Mouse (Mus musculus): ENCODE results near the gene Hist1h4n.

The Hist1h4n gene

DNA sequence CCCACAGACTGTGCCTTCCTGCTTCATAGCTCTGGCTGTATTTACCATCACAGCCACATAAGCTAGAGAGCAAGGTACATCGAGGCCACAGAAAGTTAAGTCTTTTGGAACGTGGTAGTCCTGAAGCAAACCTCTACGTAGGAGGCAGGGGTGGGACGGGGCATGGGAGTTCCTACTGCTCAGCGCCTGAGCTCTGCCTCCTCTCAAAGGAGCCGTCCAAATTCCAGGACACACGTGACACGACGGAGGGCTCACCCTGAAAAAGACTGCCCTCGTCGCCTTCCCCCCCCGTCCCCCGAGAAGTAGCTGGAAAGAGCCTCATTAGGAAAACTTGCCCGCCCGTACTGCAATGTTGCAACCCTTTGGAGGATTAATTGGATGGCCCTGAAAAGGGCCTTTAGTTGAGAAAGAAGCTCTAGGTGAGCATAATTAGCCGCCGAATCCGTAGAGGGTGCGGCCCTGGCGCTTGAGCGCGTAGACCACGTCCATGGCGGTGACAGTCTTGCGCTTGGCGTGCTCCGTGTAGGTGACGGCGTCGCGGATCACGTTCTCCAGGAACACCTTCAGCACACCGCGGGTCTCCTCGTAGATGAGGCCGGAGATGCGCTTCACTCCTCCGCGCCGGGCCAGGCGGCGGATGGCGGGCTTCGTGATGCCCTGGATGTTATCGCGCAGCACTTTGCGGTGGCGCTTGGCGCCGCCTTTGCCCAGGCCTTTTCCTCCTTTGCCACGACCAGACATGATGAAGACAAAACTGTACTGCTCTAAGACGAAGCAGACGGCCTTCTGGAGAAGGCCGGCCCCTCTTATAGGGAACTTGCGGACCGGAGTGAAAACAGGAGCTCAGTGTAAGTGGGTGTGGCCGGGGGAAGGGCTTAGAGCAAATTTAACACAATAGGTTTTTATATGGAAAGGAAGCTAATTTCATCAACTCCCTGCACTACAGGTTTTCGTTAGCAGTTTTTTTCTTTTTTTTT lies at the start of gene Hist1h4n:
Gene Hist1h4n, minus strand, starts transcription at position 779 of the 977 bp plus-strand sequence.
- in situ Hi-C loops (cut with MboI, MseI), result loop anchor here in 1 of 2 experiments (10.0 kb wide), 1 partner anchor 97 kb away; the partner anchor contains the start of gene Hist1h4j

GRCm38 (mm10) chr13:21880735-21881134 lies 48.7 kb upstream of the Hist1h4n start:
- in situ Hi-C loops (cut with MboI, MseI), result loop anchor here in 1 of 2 experiments (10.0 to 25.0 kb wide), 2 partner anchors 594 to 1432 kb away; partner anchors contain the start of gene Vmn1r201

- in situ Hi-C loops (cut with MboI, MseI), result loop anchor here in 1 of 2 experiments (25.0 kb wide), 1 partner anchor 1422 kb away; no protein-coding TSS in a partner anchor
Observed at GRCm38 (mm10) chr13:21865503-21865902, 33.5 kb upstream of the Hist1h4n start.

- in situ Hi-C loops (cut with MboI, MseI), result loop anchor here in 1 of 2 experiments (25.0 kb wide), 1 partner anchor 1426 kb away; no protein-coding TSS in a partner anchor
Observed at GRCm38 (mm10) chr13:21861608-21862007, 29.6 kb upstream of the Hist1h4n start.

GRCm38 (mm10) chr13:21855698-21856162 lies 23.7 kb upstream of the Hist1h4n start:
- in situ Hi-C loops (cut with MboI, MseI), result loop anchor here (10.0 to 25.0 kb wide), 2 partner anchors 169 to 1432 kb away; no protein-coding TSS in a partner anchor

DNA sequence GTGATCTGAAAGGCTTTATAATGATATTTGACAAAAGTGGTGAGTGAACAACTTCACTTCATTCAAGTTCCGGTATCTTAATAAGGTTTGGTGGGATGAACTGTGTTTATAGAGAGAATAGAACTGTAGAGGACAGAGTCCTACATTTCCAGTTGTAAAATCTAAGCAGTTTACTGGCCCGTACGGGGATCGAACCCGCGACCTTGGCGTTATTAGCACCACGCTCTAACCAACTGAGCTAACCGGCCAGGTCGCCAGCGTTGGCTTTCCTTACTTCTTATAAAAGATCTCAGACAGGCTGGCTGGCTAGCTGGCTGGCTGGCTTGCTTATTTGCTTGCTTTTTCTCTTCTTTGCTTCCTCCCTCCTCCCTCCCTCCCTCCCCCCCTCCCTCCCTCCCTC lies 23.1 kb upstream of the Hist1h4n start:
- in situ Hi-C loops (cut with MboI, MseI), result loop anchor here (10.0 to 25.0 kb wide), 2 partner anchors 170 to 1432 kb away; no protein-coding TSS in a partner anchor

- in situ Hi-C loops (cut with MboI, MseI), result loop anchor here (5.0 to 25.0 kb wide), 4 partner anchors 50 to 1435 kb away; no protein-coding TSS in a partner anchor
Observed at GRCm38 (mm10) chr13:21852215-21852945, 20.4 kb upstream of the Hist1h4n start.

DNA sequence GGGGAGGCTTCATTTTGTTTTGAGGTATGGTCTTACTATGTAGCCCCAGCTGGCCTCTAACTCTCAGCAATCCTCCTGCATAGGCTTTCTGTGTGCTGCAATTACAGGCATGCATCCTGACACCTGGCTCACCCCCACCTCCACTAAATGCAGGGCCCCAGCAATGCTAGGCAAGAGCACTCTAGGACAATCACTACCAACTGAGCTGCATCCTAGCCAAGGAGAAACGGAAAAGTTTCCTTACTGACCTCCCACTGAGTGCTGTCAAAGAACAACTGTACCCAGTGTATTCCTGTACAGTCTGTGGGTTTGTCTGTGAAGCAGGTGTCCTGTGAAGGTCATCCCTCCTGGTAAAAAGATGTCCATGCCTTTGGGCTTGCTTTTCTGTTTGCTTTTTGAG lies 18.7 kb upstream of the Hist1h4n start:
- in situ Hi-C loops (cut with MboI, MseI), result loop anchor here (5.0 to 25.0 kb wide), 4 partner anchors 48 to 1437 kb away; no protein-coding TSS in a partner anchor

DNA sequence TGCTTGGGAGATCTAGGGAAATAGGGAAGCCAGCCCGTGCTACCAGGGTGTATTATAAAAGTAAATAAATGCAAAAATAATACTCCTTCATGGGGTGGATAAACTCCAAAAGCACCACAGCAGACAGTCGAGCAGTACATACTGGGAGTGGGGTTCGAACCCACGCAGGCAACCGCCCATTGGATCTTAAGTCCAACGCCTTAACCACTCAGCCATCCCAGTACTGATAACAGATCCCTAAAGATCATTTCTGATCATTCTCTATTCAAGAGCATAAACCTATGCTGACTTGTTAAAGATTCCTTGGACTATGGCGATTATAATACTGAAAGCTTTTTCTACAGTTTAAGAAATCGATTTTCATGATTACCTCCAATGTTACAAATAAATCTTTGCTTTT lies 15.9 kb upstream of the Hist1h4n start:
- in situ Hi-C loops (cut with MboI, MseI), result loop anchor here in 1 of 2 experiments (5.0 kb wide), 1 partner anchor 51 kb away; no protein-coding TSS in a partner anchor

DNA sequence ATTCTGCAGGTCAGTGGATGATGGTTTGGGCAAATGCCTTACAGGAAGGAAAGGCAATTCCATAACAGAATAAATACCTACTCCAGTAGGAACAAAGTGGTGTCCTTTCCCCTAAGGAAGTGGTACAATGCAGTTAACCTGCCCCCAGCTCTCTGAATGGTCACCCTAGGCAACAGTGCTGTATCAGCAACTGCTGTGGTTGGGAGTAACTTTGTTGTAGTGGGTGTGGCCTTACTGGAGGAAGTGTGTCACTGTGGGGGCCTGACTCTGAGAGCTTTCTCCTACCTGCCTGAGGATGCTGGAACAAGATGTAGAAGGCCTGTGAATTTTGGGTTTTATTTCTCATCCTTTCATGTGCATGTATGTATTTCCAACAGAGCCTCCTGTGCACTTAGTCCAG lies 14.4 kb upstream of the Hist1h4n start:
- in situ Hi-C loops (cut with MboI, MseI), result loop anchor here in 1 of 2 experiments (5.0 kb wide), 1 partner anchor 49 kb away; no protein-coding TSS in a partner anchor

- in situ Hi-C loops (cut with MboI, MseI), result loop anchor here in 1 of 2 experiments (5.0 kb wide), 1 partner anchor 108 kb away; no protein-coding TSS in a partner anchor
Observed at GRCm38 (mm10) chr13:21840508-21840907, 8.5 kb upstream of the Hist1h4n start.

- in situ Hi-C loops (cut with MboI, MseI), result loop anchor here in 1 of 2 experiments (10.0 kb wide), 1 partner anchor 99 kb away; the partner anchor contains the start of gene Hist1h4j
Observed at GRCm38 (mm10) chr13:21833461-21833860, 1.5 kb upstream of the Hist1h4n start, which contains the start of the genes Hist1h2ap and Hist1h2br. Hist1h2ap (minus strand) TSS chr13:21833507. Hist1h2br (plus strand) TSS chr13:21833743.

- in situ Hi-C loops (cut with MboI, MseI), result loop anchor here in 1 of 2 experiments (10.0 kb wide), 1 partner anchor 96 kb away; the partner anchor contains the start of gene Hist1h4j
Observed at GRCm38 (mm10) chr13:21830344-21830743, 1.7 kb downstream of the Hist1h4n start.

DNA sequence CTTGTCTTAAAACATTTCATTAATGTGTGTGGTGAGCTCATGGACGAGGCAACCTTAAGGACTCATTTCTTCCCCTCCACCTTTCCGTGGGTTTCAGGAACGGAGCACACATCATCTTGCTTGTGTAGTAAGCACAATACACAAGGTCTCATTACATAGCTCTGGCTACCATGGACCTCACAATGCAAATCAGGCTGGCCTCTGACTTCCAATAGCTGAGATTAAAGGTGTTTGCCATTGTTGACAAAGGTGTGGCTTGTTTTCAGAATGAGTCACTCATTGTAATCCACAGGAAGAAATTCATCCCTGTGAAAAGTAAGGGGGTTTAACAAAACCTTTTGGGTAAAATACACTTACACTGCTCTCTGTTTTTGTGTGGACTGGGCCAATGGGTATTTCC lies 3.5 kb downstream of the Hist1h4n start:
- in situ Hi-C loops (cut with MboI, MseI), result loop anchor here in 1 of 2 experiments (10.0 kb wide), 1 partner anchor 206 kb away; the partner anchor contains the start of genes Hist1h2ah and Hist1h2bk

- in situ Hi-C loops (cut with MboI, MseI), result loop anchor here (5.0 to 25.0 kb wide), 3 partner anchors 212 to 1742 kb away; partner anchors contain the start of genes Hist1h1d (in 1 of the 2), Hist1h2ad (in 1 of the 2), Hist1h2ae (in 1 of the 2) and Hist1h2ah (in 1 of the 2)
Observed at GRCm38 (mm10) chr13:21820082-21820890, 11.7 kb downstream of the Hist1h4n start.

DNA sequence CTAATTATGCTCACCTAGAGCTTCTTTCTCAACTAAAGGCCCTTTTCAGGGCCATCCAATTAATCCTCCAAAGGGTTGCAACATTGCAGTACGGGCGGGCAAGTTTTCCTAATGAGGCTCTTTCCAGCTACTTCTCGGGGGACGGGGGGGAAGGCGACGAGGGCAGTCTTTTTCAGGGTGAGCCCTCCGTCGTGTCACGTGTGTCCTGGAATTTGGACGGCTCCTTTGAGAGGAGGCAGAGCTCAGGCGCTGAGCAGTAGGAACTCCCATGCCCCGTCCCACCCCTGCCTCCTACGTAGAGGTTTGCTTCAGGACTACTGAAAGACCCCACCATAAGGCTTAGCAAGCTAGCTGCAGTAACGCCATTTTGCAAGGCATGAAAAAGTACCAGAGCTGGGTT lies 19.9 kb downstream of the Hist1h4n start:
- in situ Hi-C loops (cut with MboI, MseI), result loop anchor here in 1 of 2 experiments (25.0 kb wide), 1 partner anchor 1750 kb away; the partner anchor contains the start of genes Hist1h1d, Hist1h2ad, Hist1h2ae and Hist1h2bf

- in situ Hi-C loops (cut with MboI, MseI), result loop anchor here in 1 of 2 experiments (25.0 kb wide), 1 partner anchor 1751 kb away; the partner anchor contains the start of genes Hist1h1d, Hist1h2ad, Hist1h2ae and Hist1h2bf
Observed at GRCm38 (mm10) chr13:21811539-21811938, 20.5 kb downstream of the Hist1h4n start, which contains the start of gene Hist1h4m. Hist1h4m (plus strand) TSS chr13:21811746.

- in situ Hi-C loops (cut with MboI, MseI), result loop anchor here in 1 of 2 experiments (25.0 kb wide), 1 partner anchor 1751 kb away; the partner anchor contains the start of genes Hist1h1d, Hist1h2ad, Hist1h2ae and Hist1h2bf
Observed at GRCm38 (mm10) chr13:21811074-21811473, 20.9 kb downstream of the Hist1h4n start.

- in situ Hi-C loops (cut with MboI, MseI), result loop anchor here in 1 of 2 experiments (25.0 kb wide), 1 partner anchor 1752 kb away; the partner anchor contains the start of genes Hist1h1d, Hist1h2ad, Hist1h2ae and Hist1h2bf
Observed at GRCm38 (mm10) chr13:21810073-21810472, 21.9 kb downstream of the Hist1h4n start, which contains the start of the genes Hist1h2bq and Hist1h2ao. Hist1h2bq (minus strand) TSS chr13:21810197. Hist1h2ao (plus strand) TSS chr13:21810465.
